Mouse (Mus musculus) heart, embryonic 13.5 days (tissue): Measurements from ENCODE around the gene Serping1. TPM values are rescaled to one million over a fixed set of nuclear protein-coding genes. Genes with fewer than 3 reads are reported as not detected.
"Not testable (repeated sequence)": the region's sequence is repeated elsewhere in the genome, so short reads cannot be mapped to it uniquely, and the experiment has no call there.

ENCODE experiments used
- ATAC-seq: fragments of 200-750 bp; cut with Nextera tagmentation; 2 replicates; pipeline ENCODE4 v1.8.0; 2017; ENCODE audit warnings: moderate TSS enrichment; ENCODE audit not compliant: insufficient number of reproducible peaks, low FRiP score, low TSS enrichment; ENCODE audit errors: extremely low read depth
- H3K27ac ChIP-seq: fragments of 300-500 bp; sonication (generic); replicated peaks from 2 replicates; pipeline ENCODE4 v1.5.1; 2015; ENCODE audit warnings: moderate library complexity, mild to moderate bottlenecking, inconsistent platforms
- H3K27me3 ChIP-seq: fragments of 300-500 bp; sonication (generic); replicated peaks from 2 replicates; pipeline ENCODE4 v1.6.1; 2015; ENCODE audit warnings: mild to moderate bottlenecking, inconsistent platforms
- H3K36me3 ChIP-seq: fragments of 300-500 bp; sonication (generic); 2 replicates; pipeline ENCODE4 v1.6.1; 2015; ENCODE audit warnings: mild to moderate bottlenecking, inconsistent platforms
- H3K4me1 ChIP-seq: fragments of 300-500 bp; sonication (generic); 2 replicates; pipeline ENCODE4 v1.6.1; 2015; ENCODE audit warnings: inconsistent platforms
- H3K4me2 ChIP-seq: fragments of 300-500 bp; sonication (generic); 2 replicates; pipeline ENCODE4 v1.6.1; 2015; ENCODE audit warnings: inconsistent platforms, mild to moderate bottlenecking, moderate library complexity
- H3K4me3 ChIP-seq: fragments of 300-500 bp; sonication (generic); 2 replicates; pipeline ENCODE4 v1.5.1; 2015; ENCODE audit warnings: moderate library complexity, mild to moderate bottlenecking, inconsistent platforms
- H3K9ac ChIP-seq: fragments of 300-500 bp; sonication (generic); 2 replicates; pipeline ENCODE4 v1.6.1; 2015; ENCODE audit warnings: inconsistent platforms, mild to moderate bottlenecking, moderate library complexity
- H3K9me3 ChIP-seq: fragments of 300-500 bp; sonication (generic); 2 replicates; pipeline ENCODE4 v1.6.1; 2016; ENCODE audit warnings: inconsistent platforms
- WGBS: fragments of 180-500 bp; shearing (Covaris S2); methylation state at CpG from one replicate; pipeline ENCODE4 v1.1.7; 2015; ENCODE audit warnings: mixed read lengths; 5-methylcytosine and 5-hydroxymethylcytosine counted together
- polyA plus RNA-seq: library from polyadenylated mRNA; unstranded; fragments of >200 nt; fragmentation: Nextera tagmentation; extraction: Ambion mirVana; gene quantifications from 2 replicates; pipeline ENCODE4 v1.2.1, GENCODE M21; 2015

The Serping1 gene
- polyA plus RNA-seq, 1 experiment from 2014 or later: 40.2 TPM

DNA sequence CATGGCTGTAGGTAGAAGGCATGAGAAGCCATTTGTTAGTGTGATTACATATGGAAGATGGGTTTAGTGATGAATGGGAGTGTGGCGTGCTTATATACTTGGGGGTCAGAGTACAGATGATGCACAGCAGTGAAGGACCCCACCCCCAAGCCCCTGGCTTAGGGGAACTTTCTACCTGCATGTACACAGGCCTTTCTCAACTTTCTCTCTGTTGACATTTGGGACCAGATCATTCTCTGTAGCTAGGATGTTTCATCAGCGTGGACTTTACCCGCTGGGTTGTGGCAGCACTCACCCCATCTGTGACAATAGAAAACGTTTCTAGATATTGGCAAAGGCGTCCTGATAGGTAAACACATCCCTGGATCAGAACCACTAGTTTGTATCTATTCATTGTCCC is 26.0 kb upstream of the Serping1 start:
- not testable (repeated sequence) for H3K27me3 ChIP-seq, ATAC-seq, H3K9ac ChIP-seq, H3K27ac ChIP-seq, H3K4me2 ChIP-seq, H3K4me3 ChIP-seq, H3K9me3 ChIP-seq
- WGBS: 82% methylated on average over 5 of the region's 5 CpGs
- peaks cover 13% of the 10 kb centered on the region for H3K4me1 ChIP-seq
- H3K36me3 ChIP-seq: peaks cover 29% of the 10 kb centered on the region

DNA sequence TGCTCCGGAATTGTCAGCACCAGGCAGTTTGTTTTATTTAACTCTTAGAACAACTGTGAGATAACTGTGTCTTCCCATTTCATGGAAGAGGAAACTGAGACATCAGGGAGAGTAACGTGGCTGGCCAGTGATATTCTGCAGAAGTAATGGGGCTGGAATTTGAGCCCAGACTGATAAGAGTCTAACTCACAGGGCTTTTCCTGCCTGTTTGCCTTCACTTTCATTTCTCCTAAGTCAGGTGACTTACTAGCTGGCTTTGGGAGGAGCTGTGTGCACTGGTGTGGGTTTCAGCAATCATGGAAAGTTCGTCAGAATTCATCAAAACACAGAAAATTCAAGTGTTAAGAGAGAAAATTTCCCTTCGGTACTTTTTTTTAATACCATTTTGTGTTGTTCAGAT is 25.1 kb upstream of the Serping1 start:
- H3K4me3 ChIP-seq: peak overlapping the region; percentile 73
- peak overlapping the region; percentile 98 for H3K4me2 ChIP-seq
- H3K4me1 ChIP-seq: peaks cover 13% of the 10 kb centered on the region
- no peak overlapping the region; the same call in 1 of the 2 replicates for H3K9ac ChIP-seq
- WGBS: 57% methylated on average over 4 of the region's 4 CpGs
- no peak for ATAC-seq
- no peaks in the 10 kb centered on the region for H3K27me3 ChIP-seq
- peak overlapping the region; percentile 36; the same call in 1 of the 2 replicates for H3K27ac ChIP-seq
- H3K36me3 ChIP-seq: peaks cover 24% of the 10 kb centered on the region
- peaks cover 7% of the 10 kb centered on the region; the same call in 1 of the 2 replicates for H3K9me3 ChIP-seq

DNA sequence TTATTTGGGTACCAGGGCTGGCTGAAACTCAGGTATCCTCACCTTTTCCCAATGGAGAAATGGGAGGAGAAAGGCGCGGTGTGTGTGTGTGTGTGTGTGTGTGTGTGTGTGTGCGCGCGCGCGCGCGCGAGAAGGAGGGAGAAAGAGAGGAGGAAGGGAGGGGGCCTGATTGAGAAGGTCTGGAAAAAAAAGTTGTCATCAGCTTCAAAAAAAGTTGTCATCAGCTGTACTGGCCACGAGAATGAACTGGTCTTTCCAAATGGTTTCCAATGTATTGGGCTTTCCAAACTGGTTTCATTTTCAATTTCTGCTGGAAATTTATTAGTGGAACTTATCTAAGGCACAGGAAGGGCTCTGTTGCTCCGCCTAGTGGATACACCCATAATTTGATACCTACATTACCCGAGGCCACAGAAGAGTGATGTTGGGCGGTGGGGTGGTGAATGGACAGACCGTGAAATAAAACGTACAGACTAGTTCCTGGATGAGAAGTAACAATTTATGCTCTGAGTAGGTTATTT is 23.9 kb upstream of the Serping1 start:
- Histone ChIP-seq H3K27me3 (no peaks in the 10 kb centered on the region), H3K27ac (peak overlapping the region; percentile 82), H3K4me1 (peaks cover 13% of the 10 kb centered on the region), H3K36me3 (peaks cover 15% of the 10 kb centered on the region), H3K4me3 (peak overlapping the region; percentile 73), H3K9me3 (peaks cover 18% of the 10 kb centered on the region; the same call in 1 of the 2 replicates), H3K9ac (peak overlapping the region; percentile 86), H3K4me2 (peak overlapping the region; percentile 98)
- under 1% methylated on average over 15 of the region's 16 CpGs for WGBS
- no peak for ATAC-seq

DNA sequence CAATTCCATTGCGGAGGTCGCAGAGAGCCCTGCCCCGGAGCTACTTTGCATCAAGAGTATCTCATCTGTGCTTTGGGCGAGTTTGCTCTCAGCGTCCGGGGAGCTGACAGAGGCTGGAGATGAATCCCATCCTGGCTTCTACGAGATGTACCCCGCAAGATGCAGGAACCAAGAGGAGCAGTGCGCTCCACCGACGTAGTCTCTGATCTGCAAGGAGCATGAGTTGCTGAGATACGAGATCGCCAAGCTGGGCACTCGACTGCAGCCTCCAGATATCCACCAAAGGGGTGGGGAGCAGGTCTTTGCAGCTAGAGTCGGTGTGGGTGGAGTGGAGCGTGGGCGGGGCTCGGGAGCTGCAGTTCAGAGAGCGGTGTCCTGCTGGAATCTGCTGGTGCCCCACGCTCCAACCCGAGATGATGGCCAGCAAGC is 23.3 kb upstream of the Serping1 start, which contains the start of gene Ube2l6:
Gene Ube2l6 (plus strand): TSS at position 336 of the 429 bp plus-strand sequence.
- H3K27ac ChIP-seq: peak within 1 kb of the TSS; percentile 82
- H3K4me1 ChIP-seq: peaks cover 13% of the 10 kb centered on the region
- H3K36me3 ChIP-seq: peaks cover 9% of the 10 kb centered on the region
- ATAC-seq: peak; percentile 75
- peak within 1 kb of the TSS; percentile 73 for H3K4me3 ChIP-seq
- 1% methylated on average over 21 of the region's 21 CpGs for WGBS
- peak within 1 kb of the TSS; percentile 86 for H3K9ac ChIP-seq
- H3K4me2 ChIP-seq: peak within 1 kb of the TSS; percentile 98
- H3K27me3 ChIP-seq: no peaks in the 10 kb centered on the region
- peaks cover 19% of the 10 kb centered on the region; the same call in 1 of the 2 replicates for H3K9me3 ChIP-seq

DNA sequence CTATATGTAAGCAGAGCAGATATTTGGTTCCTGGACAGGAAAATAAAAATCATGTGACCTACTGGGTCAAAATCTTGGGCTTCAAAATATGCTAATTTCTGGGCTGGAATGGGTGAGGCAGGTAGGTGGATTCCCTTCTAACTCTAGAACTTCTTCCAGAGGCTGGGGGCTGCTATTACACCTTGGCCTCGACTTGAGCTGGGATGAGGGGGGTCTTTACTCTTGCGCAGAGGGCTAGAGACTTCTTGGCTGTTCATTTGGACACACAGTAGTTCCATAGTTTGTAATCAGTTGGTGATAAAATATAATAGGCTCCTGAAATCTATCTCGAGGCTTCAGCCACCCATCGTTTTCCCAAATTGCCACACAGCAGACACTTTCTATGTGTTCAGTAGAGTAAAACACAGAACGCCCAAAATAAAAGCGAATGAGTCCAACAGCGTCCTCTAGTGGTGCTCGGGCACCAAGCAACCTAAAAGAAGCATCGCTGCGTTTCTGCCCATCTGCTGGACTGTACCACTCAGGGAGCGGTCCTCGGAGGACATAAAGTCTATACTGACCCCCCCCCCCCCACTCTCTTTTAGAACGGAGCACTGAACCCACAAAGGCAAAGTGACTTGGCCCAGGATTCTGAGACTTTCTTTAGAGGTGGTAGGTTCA is 22.7 kb upstream of the Serping1 start:
- H3K9me3 ChIP-seq: peaks cover 19% of the 10 kb centered on the region; the same call in 1 of the 2 replicates
- H3K4me1 ChIP-seq: peaks cover 13% of the 10 kb centered on the region
- peak overlapping the region; percentile 98 for H3K4me2 ChIP-seq
- H3K9ac ChIP-seq: peak overlapping the region; percentile 86
- 12% methylated on average over 13 of the region's 13 CpGs for WGBS
- ATAC-seq: no peak
- no peaks in the 10 kb centered on the region for H3K27me3 ChIP-seq
- peak overlapping the region; percentile 82 for H3K27ac ChIP-seq
- H3K36me3 ChIP-seq: peaks cover 4% of the 10 kb centered on the region; the same call in 1 of the 2 replicates
- peak overlapping the region; percentile 73 for H3K4me3 ChIP-seq

DNA sequence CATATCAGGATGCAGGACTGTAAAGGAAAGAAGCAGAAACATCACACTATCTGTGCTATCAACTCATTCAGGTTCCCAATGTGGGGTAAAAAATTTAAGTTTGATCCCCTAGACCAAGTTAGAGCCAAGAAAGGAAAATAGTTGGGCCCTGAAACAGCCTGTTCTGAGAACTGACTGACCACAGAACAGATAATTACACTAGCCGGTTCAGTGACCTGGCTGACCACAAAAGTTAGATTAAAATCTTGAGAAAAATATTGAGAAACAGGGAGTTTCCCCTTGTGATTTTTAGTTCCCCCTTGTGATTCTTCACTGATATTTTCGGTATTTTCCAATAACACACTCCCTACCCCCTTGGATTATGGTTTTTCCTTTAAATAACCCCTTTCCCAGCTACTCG is 18.6 kb upstream of the Serping1 start:
- no peak for ATAC-seq
- Histone ChIP-seq H3K9me3 (peaks cover 19% of the 10 kb centered on the region; the same call in 1 of the 2 replicates), H3K4me1 (peaks cover 18% of the 10 kb centered on the region), H3K27me3 (no peaks in the 10 kb centered on the region), H3K4me3 (no peak overlapping the region), H3K36me3 (no peaks in the 10 kb centered on the region), H3K27ac (no peak overlapping the region), H3K9ac (no peak overlapping the region), H3K4me2 (no peak overlapping the region)
- 72% methylated on average over 3 of the region's 3 CpGs for WGBS

DNA sequence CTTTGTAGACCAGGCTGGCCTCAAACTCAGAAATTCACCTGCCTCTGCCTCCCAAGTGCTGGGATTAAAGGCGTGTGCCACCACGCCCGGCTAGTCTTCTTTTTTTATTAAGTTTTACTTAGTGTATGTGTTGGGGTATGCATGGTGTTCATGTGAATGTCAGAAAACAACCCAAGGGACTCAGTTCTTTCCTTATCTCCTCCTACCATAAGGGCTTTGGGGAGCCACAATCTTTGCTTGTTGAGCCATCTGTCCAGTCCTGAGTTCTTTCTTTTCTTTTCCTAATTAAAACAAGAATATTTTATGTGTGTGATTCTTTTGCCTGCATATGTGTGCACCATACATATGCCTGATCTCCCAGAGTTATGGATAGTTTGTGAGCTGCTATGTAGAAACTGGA is 17.9 kb upstream of the Serping1 start:
- ATAC-seq: no peak
- Histone ChIP-seq H3K4me2 (no peak overlapping the region), H3K9ac (no peak overlapping the region), H3K4me3 (no peak overlapping the region), H3K27ac (no peak overlapping the region), H3K36me3 (no peaks in the 10 kb centered on the region), H3K4me1 (peaks cover 22% of the 10 kb centered on the region), H3K9me3 (peaks cover 19% of the 10 kb centered on the region; the same call in 1 of the 2 replicates), H3K27me3 (no peaks in the 10 kb centered on the region)
- 88% methylated on average over 3 of the region's 3 CpGs for WGBS

DNA sequence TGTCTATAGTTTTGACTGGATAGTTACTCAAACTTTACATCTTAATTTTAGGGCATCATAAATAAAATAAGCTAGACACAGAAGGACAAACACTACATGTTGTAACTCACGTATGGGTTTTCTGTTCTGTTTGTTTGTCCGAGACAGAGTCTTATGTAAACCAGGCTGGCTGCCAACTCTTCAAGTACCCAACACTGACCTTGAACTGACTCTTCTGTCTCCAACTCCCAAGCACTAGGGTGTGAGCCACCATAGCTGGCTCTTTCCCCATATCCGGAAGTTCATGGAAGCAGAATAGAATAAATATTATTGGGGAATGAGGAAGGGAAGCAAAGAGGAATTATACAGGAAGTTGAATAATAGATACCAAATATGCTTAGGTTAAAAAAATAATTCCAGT is 17.3 kb upstream of the Serping1 start:
- 49% methylated on average over 3 of the region's 3 CpGs for WGBS
- Histone ChIP-seq H3K4me2 (peak overlapping the region; percentile 16; the same call in 1 of the 2 replicates), H3K9me3 (peaks cover 19% of the 10 kb centered on the region; the same call in 1 of the 2 replicates), H3K27ac (no peak overlapping the region), H3K9ac (no peak overlapping the region), H3K27me3 (no peaks in the 10 kb centered on the region), H3K4me3 (no peak overlapping the region), H3K4me1 (peaks cover 18% of the 10 kb centered on the region), H3K36me3 (no peaks in the 10 kb centered on the region)
- ATAC-seq: no peak

DNA sequence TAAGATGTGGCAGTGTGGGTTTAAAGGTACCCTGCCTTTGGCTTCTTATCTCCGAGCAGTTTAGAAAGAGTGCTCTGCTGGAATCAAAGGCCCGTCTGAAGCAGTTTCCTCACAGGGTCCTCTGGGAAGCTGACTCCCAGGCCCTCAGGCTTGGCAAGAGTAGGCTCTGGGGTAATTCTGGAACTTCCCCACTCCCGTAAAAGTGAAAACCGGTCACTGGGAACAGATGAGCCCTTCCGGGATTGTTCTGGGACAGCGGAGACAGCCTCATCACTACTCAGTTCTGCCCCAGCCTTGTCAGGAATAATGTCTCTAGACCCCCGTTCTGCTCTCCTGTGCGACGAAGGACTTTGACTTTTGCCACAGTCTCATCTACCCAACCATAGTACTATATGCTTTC is 15.2 kb upstream of the Serping1 start:
- H3K36me3 ChIP-seq: no peaks in the 10 kb centered on the region
- H3K27me3 ChIP-seq: no peaks in the 10 kb centered on the region
- H3K4me3 ChIP-seq: no peak overlapping the region
- peak overlapping the region; percentile 12; the same call in 1 of the 2 replicates for H3K4me2 ChIP-seq
- ATAC-seq: no peak
- WGBS: 46% methylated on average over 9 of the region's 9 CpGs
- no peak overlapping the region for H3K27ac ChIP-seq
- H3K9me3 ChIP-seq: peaks cover 14% of the 10 kb centered on the region; the same call in 1 of the 2 replicates
- H3K9ac ChIP-seq: peak overlapping the region; percentile 19; the same call in 1 of the 2 replicates
- peaks cover 22% of the 10 kb centered on the region for H3K4me1 ChIP-seq

DNA sequence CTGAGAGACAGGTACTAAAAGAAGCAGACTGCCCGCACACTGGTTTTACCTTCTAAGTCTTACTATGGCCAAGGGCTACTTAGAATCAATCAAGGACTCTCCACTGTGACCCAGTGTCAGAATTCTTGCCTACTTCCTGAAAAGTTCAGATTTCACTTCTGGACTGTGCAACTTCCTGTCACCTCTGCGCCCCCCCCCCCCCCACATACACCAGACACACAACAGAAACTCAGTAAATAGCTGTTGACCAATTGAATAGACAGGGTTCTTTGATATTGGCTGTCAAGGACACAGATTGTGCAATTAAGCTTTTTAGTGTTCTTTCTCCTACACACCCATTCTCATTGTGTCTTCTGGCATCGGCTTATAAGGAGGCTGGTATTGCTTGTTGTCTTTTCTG is 13.1 kb upstream of the Serping1 start:
- ATAC-seq: no peak
- no peak overlapping the region for H3K9ac ChIP-seq
- no peaks in the 10 kb centered on the region for H3K36me3 ChIP-seq
- peaks cover 43% of the 10 kb centered on the region for H3K4me1 ChIP-seq
- WGBS: 55% methylated on average over 3 of the region's 3 CpGs
- H3K4me3 ChIP-seq: no peak overlapping the region
- no peak overlapping the region for H3K4me2 ChIP-seq
- H3K27me3 ChIP-seq: no peaks in the 10 kb centered on the region
- no peaks in the 10 kb centered on the region for H3K9me3 ChIP-seq
- H3K27ac ChIP-seq: no peak overlapping the region

DNA sequence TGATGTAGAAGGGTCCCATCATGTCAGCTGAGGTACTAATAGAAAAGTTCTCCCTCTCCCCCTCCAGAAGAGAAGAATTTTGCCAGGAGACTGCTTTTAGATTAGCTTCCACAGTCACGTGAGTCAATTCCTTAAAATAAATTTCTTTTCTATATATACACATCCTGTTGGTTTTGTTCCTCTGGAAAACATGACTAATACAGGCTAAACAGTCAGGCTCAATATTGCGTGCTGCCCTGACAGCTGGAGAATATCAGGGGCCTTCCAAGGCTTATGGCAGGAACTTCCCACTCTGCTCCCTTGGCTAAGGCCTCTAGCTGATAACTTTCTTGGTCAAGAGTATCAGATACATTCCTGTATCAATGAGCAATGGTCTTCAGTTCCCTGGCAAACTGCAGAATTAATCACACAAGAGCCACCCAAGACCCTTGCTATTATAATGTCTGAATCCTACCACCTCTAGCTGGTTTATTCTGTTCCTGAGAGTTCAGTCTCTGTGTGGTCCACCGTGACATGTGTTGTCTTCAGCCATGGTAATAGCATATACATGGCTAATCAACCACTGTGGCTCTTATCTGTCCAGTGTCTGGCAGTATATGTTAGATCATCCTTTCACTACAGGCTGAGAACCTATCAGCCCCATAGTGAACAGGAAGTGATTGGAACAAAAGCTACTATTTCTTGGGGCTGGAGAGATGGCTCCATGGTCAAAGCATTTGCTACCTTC is 8.8 kb upstream of the Serping1 start:
- no peak overlapping the region for H3K4me3 ChIP-seq
- no peaks in the 10 kb centered on the region for H3K9me3 ChIP-seq
- H3K4me1 ChIP-seq: peaks cover 36% of the 10 kb centered on the region
- no peaks in the 10 kb centered on the region for H3K36me3 ChIP-seq
- ATAC-seq: no peak
- no peaks in the 10 kb centered on the region for H3K27me3 ChIP-seq
- 33% methylated on average over 3 of the region's 3 CpGs for WGBS
- H3K27ac ChIP-seq: peak overlapping the region; percentile 69
- H3K9ac ChIP-seq: no peak overlapping the region
- H3K4me2 ChIP-seq: no peak overlapping the region
